Mouse (Mus musculus) stomach, embryonic 16.5 days (tissue): ENCODE data around the gene Epha2. TPM values are rescaled to one million over a fixed set of nuclear protein-coding genes. Genes with fewer than 3 reads are reported as not detected.

Experiments
- ATAC-seq: fragments of 200-750 bp; cut with Nextera tagmentation; 2 replicates; pipeline ENCODE4 v1.8.0; 2017; ENCODE audit warnings: moderate number of reproducible peaks, moderate TSS enrichment; ENCODE audit not compliant: insufficient read depth, low FRiP score
- H3K27ac ChIP-seq: fragments of 300-500 bp; sonication (generic); 2 replicates; pipeline ENCODE4 v1.5.1; 2014; ENCODE audit warnings: low read length
- H3K27me3 ChIP-seq: fragments of 300-500 bp; sonication (generic); 2 replicates; pipeline ENCODE4 v1.6.1; 2014; ENCODE audit warnings: low read length, control low read depth, mixed read lengths; ENCODE audit not compliant: control insufficient read depth, insufficient read depth
- H3K36me3 ChIP-seq: fragments of 300-500 bp; sonication (generic); 2 replicates; pipeline ENCODE4 v1.6.1; 2014; ENCODE audit warnings: low read length; ENCODE audit not compliant: control insufficient read depth, insufficient read depth
- H3K4me1 ChIP-seq: fragments of 300-500 bp; sonication (generic); 2 replicates; pipeline ENCODE4 v1.6.1; 2014; ENCODE audit warnings: low read length, control low read depth, mixed read lengths; ENCODE audit not compliant: control insufficient read depth, insufficient read depth
- H3K4me2 ChIP-seq: fragments of 300-500 bp; sonication (generic); 2 replicates; pipeline ENCODE4 v1.6.1; 2014; ENCODE audit warnings: low read depth, low read length, mixed read lengths
- H3K4me3 ChIP-seq: fragments of 300-500 bp; sonication (generic); replicated peaks from 2 replicates; pipeline ENCODE4 v1.5.1; 2014; ENCODE audit warnings: mild to moderate bottlenecking, low read length
- H3K9ac ChIP-seq: fragments of 300-500 bp; sonication (generic); 2 replicates; pipeline ENCODE4 v1.6.1; 2014; ENCODE audit warnings: low read length
- H3K9me3 ChIP-seq: fragments of 300-500 bp; sonication (generic); replicated peaks from 2 replicates; pipeline ENCODE4 v1.6.1; 2016; ENCODE audit warnings: low read length, control low read depth; ENCODE audit not compliant: control insufficient read depth
- WGBS: fragments of 180-500 bp; shearing (Covaris S2); extraction: QIAGEN DNeasy Blood & Tissue Kit; methylation state at CpG from one replicate; pipeline ENCODE4 v1.1.7; 2014; 5-methylcytosine and 5-hydroxymethylcytosine counted together
- polyA plus RNA-seq: library from polyadenylated mRNA; unstranded; fragments of >200 nt; fragmentation: Nextera tagmentation; extraction: Ambion mirVana; gene quantifications from 2 replicates; pipeline ENCODE4 v1.2.1, GENCODE M21; 2015

Epha2 gene
- polyA plus RNA-seq, 1 experiment from 2014 or later = 9.5 TPM

GRCm38 (mm10) chr4:141282623-141283022 lies 18.4 kb upstream of the Epha2 start:
- Histone ChIP-seq H3K9ac (no peak overlapping the region), H3K36me3 (no peaks in the 10 kb centered on the region), H3K4me1 (peaks cover 22% of the 10 kb centered on the region), H3K9me3 (no peaks in the 10 kb centered on the region), H3K4me2 (no peak overlapping the region), H3K27me3 (peaks cover 6% of the 10 kb centered on the region; the same call in 1 of the 2 replicates), H3K27ac (no peak overlapping the region), H3K4me3 (no peak overlapping the region)
- 63% methylated on average over 5 of the region's 5 CpGs for WGBS
- no peak for ATAC-seq

- H3K27ac ChIP-seq = no peak overlapping the region
- H3K27me3 ChIP-seq = peaks cover 11% of the 10 kb centered on the region; the same call in 1 of the 2 replicates
- H3K9ac ChIP-seq = no peak overlapping the region
- ATAC-seq = no peak
- H3K4me3 ChIP-seq = no peak overlapping the region
- peaks cover 22% of the 10 kb centered on the region for H3K4me1 ChIP-seq
- no peaks in the 10 kb centered on the region for H3K36me3 ChIP-seq
- 68% methylated on average over 12 of the region's 12 CpGs for WGBS
- H3K4me2 ChIP-seq = no peak overlapping the region
- H3K9me3 ChIP-seq = no peaks in the 10 kb centered on the region
Observed at GRCm38 (mm10) chr4:141283176-141283878, 17.7 kb upstream of the Epha2 start.

GRCm38 (mm10) chr4:141283879-141284411 lies 17.1 kb upstream of the Epha2 start:
- Histone ChIP-seq H3K9ac (no peak overlapping the region), H3K27ac (no peak overlapping the region), H3K4me1 (peaks cover 17% of the 10 kb centered on the region), H3K4me2 (no peak overlapping the region), H3K4me3 (no peak overlapping the region), H3K27me3 (peaks cover 11% of the 10 kb centered on the region; the same call in 1 of the 2 replicates), H3K36me3 (no peaks in the 10 kb centered on the region), H3K9me3 (no peaks in the 10 kb centered on the region)
- no peak for ATAC-seq
- WGBS = 28% methylated on average over 8 of the region's 8 CpGs

GRCm38 (mm10) chr4:141284486-141284885 lies 16.6 kb upstream of the Epha2 start:
- ATAC-seq = no peak
- H3K4me2 ChIP-seq = no peak overlapping the region
- H3K9ac ChIP-seq = no peak overlapping the region
- H3K4me1 ChIP-seq = peaks cover 17% of the 10 kb centered on the region
- H3K9me3 ChIP-seq = no peaks in the 10 kb centered on the region
- 67% methylated on average over 3 of the region's 3 CpGs for WGBS
- H3K36me3 ChIP-seq = no peaks in the 10 kb centered on the region
- H3K4me3 ChIP-seq = no peak overlapping the region
- H3K27me3 ChIP-seq = peaks cover 11% of the 10 kb centered on the region; the same call in 1 of the 2 replicates
- H3K27ac ChIP-seq = no peak overlapping the region

GRCm38 (mm10) chr4:141285128-141285527 lies 15.9 kb upstream of the Epha2 start:
- H3K4me2 ChIP-seq = no peak overlapping the region
- no peak overlapping the region for H3K9ac ChIP-seq
- no peak overlapping the region for H3K27ac ChIP-seq
- H3K4me3 ChIP-seq = no peak overlapping the region
- H3K36me3 ChIP-seq = no peaks in the 10 kb centered on the region
- whole genome bisulfite sequencing = 29% methylated on average over 8 of the region's 8 CpGs
- no peak for ATAC-seq
- H3K9me3 ChIP-seq = no peaks in the 10 kb centered on the region
- H3K27me3 ChIP-seq = peaks cover 11% of the 10 kb centered on the region; the same call in 1 of the 2 replicates
- peaks cover 17% of the 10 kb centered on the region for H3K4me1 ChIP-seq

GRCm38 (mm10) chr4:141286860-141287517 lies 14.1 kb upstream of the Epha2 start:
- Histone ChIP-seq H3K9ac (peak overlapping the region; percentile 56), H3K27me3 (peaks cover 14% of the 10 kb centered on the region; the same call in 1 of the 2 replicates), H3K27ac (peak overlapping the region; percentile 74), H3K4me1 (peaks cover 25% of the 10 kb centered on the region), H3K4me2 (peak overlapping the region; percentile 39), H3K36me3 (no peaks in the 10 kb centered on the region), H3K4me3 (peak overlapping the region; percentile 1; the same call in 1 of the 2 replicates), H3K9me3 (no peaks in the 10 kb centered on the region)
- 16% methylated on average over 20 of the region's 20 CpGs for WGBS
- peak; percentile 81 for ATAC-seq

- Histone ChIP-seq H3K4me3 (peak overlapping the region; percentile 1; the same call in 1 of the 2 replicates), H3K36me3 (no peaks in the 10 kb centered on the region), H3K9ac (peak overlapping the region; percentile 56), H3K27me3 (peaks cover 15% of the 10 kb centered on the region; the same call in 1 of the 2 replicates), H3K27ac (peak overlapping the region; percentile 74), H3K9me3 (no peaks in the 10 kb centered on the region), H3K4me2 (peak overlapping the region; percentile 39), H3K4me1 (peaks cover 25% of the 10 kb centered on the region)
- WGBS = 10% methylated on average over 15 of the region's 15 CpGs
- ATAC-seq = peak; percentile 35; the same call in 1 of the 2 replicates
Observed at GRCm38 (mm10) chr4:141287518-141288004, 13.5 kb upstream of the Epha2 start.

- H3K4me3 ChIP-seq = no peak overlapping the region
- no peak overlapping the region for H3K9ac ChIP-seq
- H3K36me3 ChIP-seq = no peaks in the 10 kb centered on the region
- H3K4me2 ChIP-seq = no peak overlapping the region
- peaks cover 20% of the 10 kb centered on the region for H3K27me3 ChIP-seq
- no peak for ATAC-seq
- H3K27ac ChIP-seq = no peak overlapping the region; the same call in 1 of the 2 replicates
- WGBS = 57% methylated on average over 8 of the region's 8 CpGs
- peaks cover 25% of the 10 kb centered on the region for H3K4me1 ChIP-seq
- no peaks in the 10 kb centered on the region for H3K9me3 ChIP-seq
Observed at GRCm38 (mm10) chr4:141288152-141288551, 12.9 kb upstream of the Epha2 start.
